Mouse (Mus musculus) right cerebral cortex, adult 18-20 months (tissue): ENCODE measurements around the gene Surf2.

Source experiments
- DNase-seq: peaks from one replicate; pipeline ENCODE4 v3.0.0; 2022; ENCODE audit warnings: mixed read lengths

Surf2 gene

GRCm38 (mm10) chr2:26960756-26961155 is 44.6 kb downstream of the Surf2 start:
- no peak for DNase-seq

- peak; percentile 95 for DNase-seq
Measured at GRCm38 (mm10) chr2:26963923-26964723, 48.0 kb downstream of the Surf2 start, which contains the start of gene Rexo4. TSS of gene Rexo4 (minus strand) at chr2:26964386.

- no peak for DNase-seq
Measured at GRCm38 (mm10) chr2:26964724-26965370, 48.7 kb downstream of the Surf2 start.

GRCm38 (mm10) chr2:26967262-26967661 is 51.1 kb downstream of the Surf2 start:
- DNase-seq = no peak
